Mouse (Mus musculus): ENCODE measurements at regions not wholly inside any gene's neighbourhood (a gene's known extent, or its start where the extent isn't known, plus 50 kb on each side); places are given as distances from the start of the nearest gene placed in this dataset.

- no peak for DNase-seq (ENCODE audit: low spot score in 2 of 2)
These were observed 286.2 kb upstream of the Cypt12 start for GRCm38 (mm10) chr3:17661987-17662386.

GRCm38 (mm10) chr3:17667016-17667415 is 281.2 kb upstream of the Cypt12 start:
- no peak for DNase-seq (ENCODE audit: low spot score in 2 of 2)

DNA sequence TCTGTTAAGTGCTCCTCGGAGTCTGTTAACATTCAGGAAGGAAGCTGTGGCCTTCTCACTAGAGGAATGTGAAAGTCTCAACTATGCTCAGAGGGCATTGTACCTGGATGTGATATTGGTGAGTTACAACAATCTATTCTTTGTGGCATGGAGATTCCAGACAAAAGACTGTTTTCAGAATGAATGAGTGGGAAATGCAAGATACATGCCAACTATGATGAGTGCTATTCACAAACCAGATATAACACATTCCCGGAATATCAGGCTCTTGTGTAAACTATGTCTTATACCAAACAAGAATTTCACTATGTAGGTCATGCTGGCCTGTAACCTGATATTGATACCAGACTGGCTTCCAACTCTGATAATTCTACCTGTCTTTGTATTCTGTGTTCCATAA is 279.4 kb upstream of the Cypt12 start:
- DNase-seq (ENCODE audit: low spot score in 2 of 2), result no peak
